Mouse (Mus musculus) adipocyte (in vitro differentiated cells): ENCODE results near the gene Kcna7.

ENCODE experiments used
- DNase-seq: peaks from one replicate; pipeline ENCODE4 v3.0.0-alpha.2; 2016; ENCODE audit warnings: low spot score

Kcna7 gene

GRCm38 (mm10) chr7:45420615-45420919 is 15.1 kb downstream of the Kcna7 start, which contains the start of gene Lhb:
Gene Lhb (plus strand): TSS chr7:45420820.
- no peak for DNase-seq

- no peak for DNase-seq
Observed at GRCm38 (mm10) chr7:45421194-45421593, 15.7 kb downstream of the Kcna7 start.

- DNase-seq = no peak
Observed at GRCm38 (mm10) chr7:45426556-45426955, 21.1 kb downstream of the Kcna7 start.

GRCm38 (mm10) chr7:45433835-45434202 is 28.4 kb downstream of the Kcna7 start:
- no peak for DNase-seq

- peak; percentile 99 for DNase-seq
Observed at GRCm38 (mm10) chr7:45434203-45435015, 29.0 kb downstream of the Kcna7 start, which contains the start of gene Gys1. Gene Gys1 (plus strand): TSS chr7:45434844.

- DNase-seq = peak; percentile 54
Observed at GRCm38 (mm10) chr7:45435038-45435437, 29.6 kb downstream of the Kcna7 start.

- no peak for DNase-seq
Observed at GRCm38 (mm10) chr7:45436444-45436843, 31.0 kb downstream of the Kcna7 start.

GRCm38 (mm10) chr7:45437046-45437445 is 31.6 kb downstream of the Kcna7 start:
- no peak for DNase-seq

GRCm38 (mm10) chr7:45437521-45438276 is 32.2 kb downstream of the Kcna7 start, which contains the start of gene Ruvbl2:
Gene Ruvbl2 (minus strand): TSS chr7:45438096.
- DNase-seq = no peak

GRCm38 (mm10) chr7:45443526-45444420 is 38.3 kb downstream of the Kcna7 start:
- no peak for DNase-seq

- DNase-seq = no peak
Observed at GRCm38 (mm10) chr7:45446589-45446988, 41.1 kb downstream of the Kcna7 start.

- peak; percentile 33 for DNase-seq
Observed at GRCm38 (mm10) chr7:45447325-45447990, 42.0 kb downstream of the Kcna7 start.

GRCm38 (mm10) chr7:45449974-45450373 is 44.5 kb downstream of the Kcna7 start:
- no peak for DNase-seq

GRCm38 (mm10) chr7:45451344-45451982 is 46.0 kb downstream of the Kcna7 start:
- peak; percentile 68 for DNase-seq

- DNase-seq = no peak
Observed at GRCm38 (mm10) chr7:45454971-45455370, 49.5 kb downstream of the Kcna7 start.

GRCm38 (mm10) chr7:45455932-45456696 is 50.7 kb downstream of the Kcna7 start:
- DNase-seq = no peak

- DNase-seq = no peak
Observed at GRCm38 (mm10) chr7:45456721-45457203, 51.3 kb downstream of the Kcna7 start.

- DNase-seq = peak; percentile 85
Observed at GRCm38 (mm10) chr7:45457204-45458060, 52.0 kb downstream of the Kcna7 start.
